Mouse (Mus musculus): Measurements from ENCODE around the gene St7.

St7 gene

GRCm38 (mm10) chr6:17763963-17764659 is 71.4 kb downstream of the St7 start:
- DNase-seq (ENCODE audit: low read depth, low spot score), result no peak

GRCm38 (mm10) chr6:17764660-17764998 is 71.9 kb downstream of the St7 start:
- no peak for DNase-seq (ENCODE audit: low read depth, low spot score)

- no peak for DNase-seq (ENCODE audit: low read depth, low spot score)
These were observed 77.4 kb downstream of the St7 start for GRCm38 (mm10) chr6:17769972-17770644.

- no peak for DNase-seq (ENCODE audit: low read depth, low spot score)
These were observed 78.1 kb downstream of the St7 start for GRCm38 (mm10) chr6:17770645-17771345.

- no peak for DNase-seq (ENCODE audit: low read depth, low spot score)
These were observed 78.7 kb downstream of the St7 start for GRCm38 (mm10) chr6:17771456-17771855.

GRCm38 (mm10) chr6:17772514-17772913 is 79.8 kb downstream of the St7 start:
- no peak for DNase-seq (ENCODE audit: low read depth, low spot score)

- no peak for DNase-seq (ENCODE audit: low read depth, low spot score)
These were observed 83.3 kb downstream of the St7 start for GRCm38 (mm10) chr6:17776041-17776440.

- DNase-seq (ENCODE audit: low read depth, low spot score), result no peak
These were observed 84.5 kb downstream of the St7 start for GRCm38 (mm10) chr6:17777018-17777799.

GRCm38 (mm10) chr6:17778648-17779202 is 86.0 kb downstream of the St7 start:
- no peak for DNase-seq (ENCODE audit: low read depth, low spot score)

GRCm38 (mm10) chr6:17783511-17783910 is 90.8 kb downstream of the St7 start:
- no peak for DNase-seq (ENCODE audit: low read depth, low spot score)

GRCm38 (mm10) chr6:17784523-17784922 is 91.8 kb downstream of the St7 start:
- DNase-seq (ENCODE audit: low read depth, low spot score), result no peak

GRCm38 (mm10) chr6:17785248-17785647 is 92.5 kb downstream of the St7 start:
- DNase-seq (ENCODE audit: low read depth, low spot score), result no peak

- DNase-seq (ENCODE audit: low read depth, low spot score), result no peak
These were observed 95.1 kb downstream of the St7 start for GRCm38 (mm10) chr6:17787810-17788209.

- DNase-seq (ENCODE audit: low read depth, low spot score), result no peak
These were observed 97.5 kb downstream of the St7 start for GRCm38 (mm10) chr6:17790251-17790650.

GRCm38 (mm10) chr6:17793471-17793870 is 100.7 kb downstream of the St7 start:
- DNase-seq (ENCODE audit: low read depth, low spot score), result no peak

- DNase-seq (ENCODE audit: low read depth, low spot score), result peak; percentile 67
These were observed 104.6 kb downstream of the St7 start for GRCm38 (mm10) chr6:17797271-17797713.

GRCm38 (mm10) chr6:17800694-17801093 is 108.0 kb downstream of the St7 start:
- no peak for DNase-seq (ENCODE audit: low read depth, low spot score)

GRCm38 (mm10) chr6:17804468-17804867 is 111.7 kb downstream of the St7 start:
- DNase-seq (ENCODE audit: low read depth, low spot score), result no peak

GRCm38 (mm10) chr6:17806569-17806968 is 113.8 kb downstream of the St7 start:
- peak; percentile 83 for DNase-seq (ENCODE audit: low read depth, low spot score)

GRCm38 (mm10) chr6:17811063-17811462 is 118.3 kb downstream of the St7 start:
- DNase-seq (ENCODE audit: low read depth, low spot score), result no peak

GRCm38 (mm10) chr6:17811531-17811930 is 118.8 kb downstream of the St7 start:
- no peak for DNase-seq (ENCODE audit: low read depth, low spot score)
